Mouse (Mus musculus) liver, embryonic 16.5 days (tissue): ENCODE results near the gene Npl. TPM values are rescaled to one million over a fixed set of nuclear protein-coding genes. Genes with fewer than 3 reads are reported as not detected.

Source experiments
- ATAC-seq: fragments of 200-750 bp; cut with Nextera tagmentation; 2 replicates; pipeline ENCODE4 v1.8.0; 2017; ENCODE audit warnings: low read depth, mild to moderate bottlenecking, moderate number of reproducible peaks, moderate library complexity
- H3K27ac ChIP-seq: fragments of 300-500 bp; sonication (generic); 2 replicates; pipeline ENCODE4 v1.5.1; 2014; ENCODE audit warnings: mild to moderate bottlenecking, low read length
- H3K27me3 ChIP-seq: fragments of 300-500 bp; sonication (generic); 2 replicates; pipeline ENCODE4 v1.6.1; 2014; ENCODE audit warnings: low read depth, low read length, mixed read lengths; ENCODE audit not compliant: control insufficient read depth, insufficient read depth
- H3K36me3 ChIP-seq: fragments of 300-500 bp; sonication (generic); 2 replicates; pipeline ENCODE4 v1.6.1; 2014; ENCODE audit warnings: mild to moderate bottlenecking; ENCODE audit not compliant: control insufficient read depth, insufficient read depth
- H3K4me1 ChIP-seq: fragments of 300-500 bp; sonication (generic); 2 replicates; pipeline ENCODE4 v1.6.1; 2014; ENCODE audit warnings: low read depth, low read length, mixed read lengths; ENCODE audit not compliant: control insufficient read depth
- H3K4me2 ChIP-seq: fragments of 300-500 bp; sonication (generic); 2 replicates; pipeline ENCODE4 v1.6.1; 2014; ENCODE audit warnings: low read depth, low read length, mixed read lengths
- H3K4me3 ChIP-seq: fragments of 300-500 bp; sonication (generic); 2 replicates; pipeline ENCODE4 v1.5.1; 2014; ENCODE audit warnings: low read depth, mild to moderate bottlenecking, low read length
- H3K9ac ChIP-seq: fragments of 300-500 bp; sonication (generic); 2 replicates; pipeline ENCODE4 v1.6.1; 2014; ENCODE audit warnings: low read depth, low read length
- H3K9me3 ChIP-seq: fragments of 300-500 bp; sonication (generic); replicated peaks from 2 replicates; pipeline ENCODE4 v1.6.1; 2016; ENCODE audit warnings: low read length; ENCODE audit not compliant: control insufficient read depth
- WGBS: fragments of 180-500 bp; shearing (Covaris S2); extraction: QIAGEN DNeasy Blood & Tissue Kit; methylation state at CpG from one replicate; pipeline ENCODE4 v1.1.7; 2014; ENCODE audit not compliant: insufficient replicate concordance; 5-methylcytosine and 5-hydroxymethylcytosine counted together
- polyA plus RNA-seq: library from polyadenylated mRNA; unstranded; fragments of >200 nt; fragmentation: Nextera tagmentation; extraction: Ambion mirVana; gene quantifications from 2 replicates; pipeline ENCODE4 v1.2.1, GENCODE M21; 2015

Gene Npl
- polyA plus RNA-seq, 1 experiment from 2014 or later: 7.0 TPM

DNA sequence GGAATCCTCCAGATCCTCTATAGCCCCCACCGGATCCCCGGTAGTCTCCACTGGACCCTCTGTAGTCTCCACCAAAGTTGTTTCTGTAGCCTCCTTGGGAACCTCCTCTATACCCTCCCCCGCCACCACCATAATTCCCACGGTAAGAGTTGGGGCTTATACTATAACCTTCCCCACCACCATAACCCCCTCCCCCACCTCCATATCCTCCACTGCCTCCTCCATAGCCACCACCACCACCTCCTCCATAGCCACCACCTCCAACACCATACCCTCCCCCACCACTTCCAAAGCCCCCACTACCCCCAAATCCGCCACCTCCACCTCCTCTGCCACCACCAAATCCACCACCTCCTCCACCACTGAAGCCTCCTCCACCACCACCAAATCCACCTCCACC is 93.7 kb downstream of the Npl start:
- ATAC-seq: no peak
- Histone ChIP-seq H3K4me3 (no peak overlapping the region), H3K4me2 (no peak overlapping the region), H3K4me1 (no peaks in the 10 kb centered on the region), H3K36me3 (peaks cover 39% of the 10 kb centered on the region), H3K9me3 (no peaks in the 10 kb centered on the region), H3K27ac (no peak overlapping the region), H3K27me3 (no peaks in the 10 kb centered on the region), H3K9ac (no peak overlapping the region)
- 84% methylated on average over 5 of the region's 5 CpGs for WGBS

DNA sequence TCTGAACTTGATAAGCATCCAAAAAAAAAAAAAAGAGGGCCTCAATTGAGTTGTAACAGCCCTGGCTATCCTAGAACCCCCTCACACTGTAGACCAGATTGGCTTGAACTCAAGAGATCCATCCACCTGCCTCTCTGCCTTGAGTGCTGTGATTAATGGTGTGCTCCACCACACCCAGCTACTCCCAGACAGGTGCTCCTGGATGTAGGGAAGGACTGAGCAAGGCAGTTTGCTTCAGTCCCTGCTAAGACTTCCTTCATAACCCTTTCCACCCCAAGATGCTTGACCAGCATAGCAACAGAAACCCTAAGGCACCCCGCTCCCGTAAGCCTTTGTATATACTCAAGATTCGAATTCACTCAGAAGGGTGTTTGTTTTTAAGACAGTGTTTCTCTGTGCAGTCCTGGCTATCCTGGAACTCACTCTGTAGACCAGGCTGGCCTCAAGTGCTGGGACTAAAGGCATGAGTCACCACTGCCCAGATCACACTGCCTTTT is 96.7 kb downstream of the Npl start:
- 87% methylated on average over 3 of the region's 3 CpGs for WGBS

More for the DNA sequence above, 96.7 kb downstream of the Npl start:
- peaks cover 16% of the 10 kb centered on the region for H3K36me3 ChIP-seq
- H3K9ac ChIP-seq: no peak overlapping the region
- no peak overlapping the region for H3K4me2 ChIP-seq
- no peak for ATAC-seq
- no peak overlapping the region for H3K4me3 ChIP-seq
- no peaks in the 10 kb centered on the region for H3K9me3 ChIP-seq
- no peaks in the 10 kb centered on the region for H3K27me3 ChIP-seq
- no peak overlapping the region for H3K27ac ChIP-seq
- no peaks in the 10 kb centered on the region for H3K4me1 ChIP-seq

Other genes starting within 250 kb of the Npl start
- 7.7 and 8.9 TPM in 2 replicates for gene Lamc1, start 217.3 kb downstream of the Npl start, polyA plus RNA-seq
- 0.32 and 0.33 TPM in 2 replicates for gene Shcbp1l, start 124.9 kb downstream of the Npl start, polyA plus RNA-seq
- gene Dhx9, start 62.4 kb downstream of the Npl start, polyA plus RNA-seq: 8.5 and 9.0 TPM in 2 replicates
- gene Rgs8, start 103.0 kb upstream of the Npl start, polyA plus RNA-seq: not detected in 2 replicates
- 3.1 and 3.7 TPM in 2 replicates for gene Rgs16, start 190.3 kb upstream of the Npl start, polyA plus RNA-seq
- gene Rnasel, start 199.4 kb upstream of the Npl start, polyA plus RNA-seq: 28.9 and 29.1 TPM in 2 replicates